Mouse (Mus musculus) adrenal gland, postnatal 36 days (tissue): Measurements from ENCODE around the gene Krtap28-13. TPM values are rescaled to one million over a fixed set of nuclear protein-coding genes. Genes with fewer than 3 reads are reported as not detected.
A peak's percentile ranks its signal among the peaks of the same experiment; 100 is the strongest.

Experiments
- DNase-seq, 2 experiments: peaks; one replicate each; pipeline ENCODE4 v3.0.0; 2021; ENCODE audit warnings: mixed read lengths in 1 of 2
- total RNA-seq, 2 experiments: library from RNA; stranded (reverse); gene quantifications; 2 replicates each; pipeline ENCODE4 v1.2.3; 2021

Krtap28-13 gene
- total RNA-seq, 2 experiments from 2014 or later: not detected

DNA sequence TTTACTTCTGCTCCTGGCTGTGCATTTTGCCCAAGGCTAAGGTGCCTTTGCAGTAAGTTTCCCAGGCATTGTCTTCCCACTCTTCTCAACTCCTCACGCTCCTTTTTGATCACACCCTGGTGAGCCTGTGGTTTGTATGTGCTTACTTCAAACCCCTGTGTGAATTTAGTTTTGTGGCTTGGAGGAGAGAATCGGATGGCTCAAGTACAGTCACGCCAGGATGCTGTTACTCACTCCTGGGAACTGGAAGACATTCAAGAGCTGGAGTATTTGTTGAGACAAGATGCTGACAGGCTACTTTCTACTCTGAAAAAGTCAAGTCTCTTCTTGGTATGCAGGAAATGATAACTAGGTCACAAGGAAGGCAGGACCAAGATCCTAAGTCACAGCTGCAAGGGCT, 30.5 kb downstream of the Krtap28-13 start:
- DNase-seq: no peak

DNA sequence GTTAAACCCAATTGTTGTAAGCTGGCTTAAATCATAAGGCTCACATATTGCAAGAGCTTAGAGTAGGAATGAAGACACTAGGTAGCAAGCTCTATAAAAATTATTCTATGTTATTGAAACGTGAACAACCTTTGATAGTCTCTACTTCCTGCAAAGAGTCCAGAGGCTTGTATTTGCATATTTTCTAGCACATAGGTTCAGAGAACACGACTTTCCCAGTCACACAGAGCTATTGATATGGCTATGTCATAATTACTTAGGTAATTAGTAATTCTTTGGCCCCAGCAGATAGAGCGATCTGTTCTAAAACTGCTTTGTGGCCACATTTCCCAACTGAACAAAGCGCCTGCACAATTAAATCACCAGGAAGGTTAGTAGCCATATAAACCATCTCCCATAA, 36.2 kb downstream of the Krtap28-13 start:
- DNase-seq: no peak

DNA sequence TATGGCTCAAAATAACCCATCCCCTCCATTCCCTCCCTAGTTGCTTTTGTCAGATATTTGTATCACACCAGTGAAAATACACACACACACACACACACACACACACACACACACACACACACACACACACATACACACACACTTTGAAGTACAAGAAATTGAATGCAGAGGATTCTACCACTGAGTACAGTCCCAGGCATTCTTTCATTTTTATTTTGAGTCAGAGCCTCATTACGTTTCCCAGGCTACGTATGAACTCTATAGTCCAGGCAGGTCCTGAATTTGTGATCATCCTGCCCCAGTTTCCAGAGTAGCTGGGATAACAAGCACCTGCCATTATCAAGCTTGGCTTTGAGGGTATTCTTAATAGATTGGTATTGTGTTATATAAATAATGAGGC, 38.4 kb downstream of the Krtap28-13 start:
- DNase-seq: no peak

DNA sequence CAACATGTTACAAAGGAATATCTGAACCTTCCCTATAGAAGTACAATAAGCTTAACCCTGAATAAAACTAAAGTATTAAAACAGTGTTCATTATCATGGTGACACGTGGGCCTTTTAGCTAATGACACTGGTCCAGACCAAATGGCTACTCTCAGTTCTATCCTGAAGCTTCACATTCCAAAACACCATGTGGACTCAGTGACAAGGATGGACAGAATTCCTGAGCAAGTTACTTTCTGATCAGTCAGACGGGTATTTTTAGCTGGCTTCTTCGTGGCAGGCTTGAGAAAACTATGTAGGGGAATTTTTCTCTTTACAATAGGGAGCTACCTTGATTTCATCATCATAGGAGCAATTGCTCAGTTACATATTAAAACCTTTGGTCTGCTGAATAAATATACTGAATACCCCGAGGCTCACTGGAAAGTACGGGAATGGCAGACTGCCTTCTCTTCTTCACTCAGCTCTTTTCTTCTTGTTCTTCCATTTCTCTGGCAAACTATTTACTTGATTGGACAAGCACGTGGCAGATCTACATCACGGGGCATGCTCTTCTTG, 38.9 kb downstream of the Krtap28-13 start:
- DNase-seq: no peak

DNA sequence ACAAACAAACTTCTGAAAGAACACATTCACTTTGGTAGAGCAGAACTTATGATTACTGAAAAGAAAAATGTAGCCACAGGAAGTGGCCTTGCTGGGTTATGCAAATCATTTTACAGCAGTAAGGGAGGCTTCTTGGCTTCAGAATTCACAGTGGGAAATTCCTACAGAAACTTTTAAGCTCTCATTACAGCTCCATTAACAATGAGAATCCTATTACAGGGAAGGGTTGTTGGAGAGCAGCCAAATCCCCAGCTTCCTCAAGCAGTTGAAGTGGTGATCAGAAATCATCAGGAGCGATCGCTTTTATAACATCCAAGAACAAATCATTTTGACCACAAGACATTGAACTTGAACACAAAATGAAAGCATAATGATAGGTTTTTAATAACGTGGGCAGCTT, 41.2 kb downstream of the Krtap28-13 start:
- peak in 1 of 2 experiments; percentile 28 for DNase-seq

DNA sequence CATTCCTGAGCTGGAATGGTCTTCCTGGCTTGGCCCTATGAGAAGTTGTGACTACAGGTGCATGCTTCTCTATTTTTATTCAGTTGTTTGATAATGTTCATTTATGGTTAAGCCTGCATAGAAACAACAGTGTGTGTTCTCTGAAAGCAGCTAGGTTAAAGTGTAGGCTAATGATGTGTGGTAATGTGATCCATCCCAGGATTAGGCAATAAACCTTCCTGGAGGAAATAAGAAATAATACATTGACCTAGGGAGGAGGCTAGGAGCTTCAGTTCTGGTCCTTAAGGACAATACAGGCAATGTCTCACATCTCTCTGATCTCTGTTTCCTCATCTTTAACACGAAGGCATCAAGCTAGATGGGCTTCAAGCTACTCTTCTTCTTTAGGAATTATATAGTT, 44.7 kb downstream of the Krtap28-13 start:
- no peak for DNase-seq

DNA sequence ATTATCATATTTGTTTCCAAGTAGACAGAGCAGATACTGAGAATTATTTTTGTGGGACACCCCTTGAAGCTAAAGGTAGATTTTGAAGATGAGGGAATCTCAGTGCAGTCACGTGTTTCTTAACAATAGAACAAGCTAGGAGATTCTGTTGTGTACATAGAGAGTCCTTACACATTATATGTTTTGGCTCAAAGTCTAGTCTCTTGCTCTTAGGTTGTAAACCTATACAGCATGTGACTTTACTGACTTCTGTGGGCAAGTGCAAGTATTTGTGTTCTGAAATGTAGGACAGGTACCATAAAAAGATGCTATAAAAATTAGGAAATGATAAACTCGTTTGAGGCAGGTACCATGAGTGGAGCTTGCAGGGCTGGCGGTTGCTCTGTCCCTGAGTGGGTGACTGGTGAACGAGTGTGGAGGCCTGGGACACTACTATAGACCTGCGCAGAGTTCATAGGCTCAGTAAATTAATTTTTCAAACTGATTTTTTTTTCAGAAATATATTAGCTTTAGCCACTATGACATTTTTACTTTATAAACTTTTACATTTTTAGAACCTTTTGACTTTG, 46.8 kb downstream of the Krtap28-13 start:
- no peak for DNase-seq

DNA sequence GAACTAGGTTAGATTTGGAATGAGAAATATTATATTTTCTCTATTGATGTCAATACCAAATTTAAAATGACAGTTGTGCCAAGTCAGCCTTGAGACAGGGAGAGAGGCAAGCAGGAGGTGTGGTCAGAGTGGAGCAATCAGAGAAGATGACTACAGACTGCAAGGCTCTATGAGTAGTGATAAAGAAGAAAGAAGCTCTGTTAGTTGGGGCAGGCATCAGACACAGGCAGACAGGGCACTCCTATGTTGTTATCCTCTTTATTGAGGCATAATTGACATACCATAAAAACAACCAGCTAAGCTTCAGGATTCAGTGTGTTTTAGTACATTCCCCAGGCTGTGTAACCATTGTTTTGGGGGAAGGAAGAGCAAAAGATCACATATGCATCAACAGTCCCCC, 50.3 kb downstream of the Krtap28-13 start:
- DNase-seq: no peak

Other genes with a start within 250 kb of the Krtap28-13 start
- gene Agfg1, start 221.4 kb upstream of the Krtap28-13 start, total RNA-seq: 10 to 100 TPM; 52.5 to 60.5 TPM
- gene A030005L19Rik, start 147.6 kb upstream of the Krtap28-13 start, total RNA-seq: under 1 TPM in 1 of 2 experiments, not detected in 1; 0.36 TPM
- not detected for gene A030014E15Rik, start 136.0 kb upstream of the Krtap28-13 start, total RNA-seq
- not detected for gene Gm6217, start 129.5 kb upstream of the Krtap28-13 start, total RNA-seq
- not detected for gene A030003K21Rik, start 117.5 kb upstream of the Krtap28-13 start, total RNA-seq
- gene Gm7544, start 104.9 kb upstream of the Krtap28-13 start, total RNA-seq: not detected
- gene Gm47955, start 100.6 kb upstream of the Krtap28-13 start, total RNA-seq: not detected
- not detected for gene Gm47959, start 60.4 kb upstream of the Krtap28-13 start, total RNA-seq
- gene Slc19a3, start 22.5 kb upstream of the Krtap28-13 start, total RNA-seq: under 1 TPM in 1 of 2 experiments, not detected in 1; 0.33 TPM
- not detected for gene Krtap28-10, start 18.4 kb upstream of the Krtap28-13 start, total RNA-seq
- not detected for gene Gm47969, start 16.0 kb upstream of the Krtap28-13 start, total RNA-seq
- gene A030005K14Rik, start 1.6 kb upstream of the Krtap28-13 start, total RNA-seq: not detected
- not detected for gene Ccl20, start 55.8 kb downstream of the Krtap28-13 start, total RNA-seq
- gene Daw1, start 98.8 kb downstream of the Krtap28-13 start, total RNA-seq: not detected